Mouse (Mus musculus) c-Kit-negative CD71-positive TER-119-positive erythroid progenitor cells, embryonic 14.5 days (primary cell): ENCODE results near the gene Gm19668.
A peak's percentile ranks its signal among the peaks of the same experiment; 100 is the strongest.
"Not testable (repeated sequence)": the region's sequence is repeated elsewhere in the genome, so short reads cannot be mapped to it uniquely, and the experiment has no call there.

ENCODE experiments used
- DNase-seq: peaks from one replicate; pipeline ENCODE4 v3.0.0-alpha.2; 2013; ENCODE audit warnings: low read depth, low spot score

Gene Gm19668

DNA sequence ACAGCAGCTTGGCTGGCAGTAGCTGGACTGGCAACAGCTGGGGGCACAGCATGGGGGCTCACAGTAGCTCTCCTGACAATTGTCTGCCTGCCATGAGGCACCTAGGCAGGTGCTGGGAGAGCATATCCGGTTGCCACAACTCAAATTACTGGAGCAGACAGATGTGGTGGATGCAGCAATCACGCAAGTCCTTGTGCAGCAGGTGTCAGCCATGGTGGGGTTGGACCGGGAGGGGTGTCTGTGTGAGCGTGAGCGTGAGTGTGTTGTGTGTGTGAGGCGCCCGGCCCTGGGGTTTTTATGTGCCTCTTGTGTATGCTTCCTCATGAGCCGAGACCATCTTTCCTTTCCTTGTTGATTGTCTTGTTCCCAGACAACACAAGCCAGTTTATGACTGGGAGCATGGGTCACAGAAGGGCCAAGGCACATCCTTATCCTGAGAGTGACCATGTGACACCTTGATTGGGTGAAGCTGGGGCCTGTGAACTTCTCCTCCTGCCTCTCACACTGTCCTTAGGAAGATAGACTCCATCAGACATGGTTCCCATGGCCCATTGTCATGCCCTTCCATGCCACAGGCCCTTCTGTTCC, at the start of gene Gm19668:
Gene Gm19668 (minus strand): TSS at position 213 of the 588 bp plus-strand sequence.
- no peak for DNase-seq

- no peak for DNase-seq
Measured at GRCm38 (mm10) chr10:77847538-77847937, 48.6 kb upstream of the Gm19668 start.

- no peak for DNase-seq
Measured at GRCm38 (mm10) chr10:77846961-77847360, 48.0 kb upstream of the Gm19668 start.

DNA sequence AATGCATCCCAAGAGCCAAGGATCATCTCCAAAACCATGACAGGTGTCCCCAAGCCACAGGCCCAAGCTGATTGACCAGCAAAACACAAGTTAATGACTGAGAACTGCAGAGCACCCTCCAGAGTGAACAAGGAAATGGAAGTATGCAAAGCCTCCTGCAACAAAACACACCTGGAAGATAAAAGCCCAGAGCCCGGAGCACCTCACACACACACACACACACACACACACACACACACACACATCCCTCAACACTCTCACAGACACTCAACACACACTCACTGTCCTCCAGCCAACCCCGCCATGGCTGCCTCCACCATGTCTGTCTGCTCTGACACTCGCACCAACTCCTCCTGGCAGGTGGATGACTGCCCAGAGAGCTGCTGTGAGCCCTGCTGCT, 47.6 kb upstream of the Gm19668 start, which contains the start of gene Gm36176:
Gene Gm36176 (plus strand): TSS at position 301 of the 400 bp plus-strand sequence.
- DNase-seq, result no peak

- DNase-seq, result no peak
Measured at GRCm38 (mm10) chr10:77839006-77839405, 40.1 kb upstream of the Gm19668 start.

- no peak for DNase-seq
Measured at GRCm38 (mm10) chr10:77835647-77836046, 36.7 kb upstream of the Gm19668 start, which contains the start of gene Krtap10-10. Gene Krtap10-10 (plus strand): TSS chr10:77835947.

- no peak for DNase-seq
Measured at GRCm38 (mm10) chr10:77826951-77827350, 28.0 kb upstream of the Gm19668 start, which contains the start of gene Krtap10-4. Gene Krtap10-4 (minus strand): TSS chr10:77827095.

DNA sequence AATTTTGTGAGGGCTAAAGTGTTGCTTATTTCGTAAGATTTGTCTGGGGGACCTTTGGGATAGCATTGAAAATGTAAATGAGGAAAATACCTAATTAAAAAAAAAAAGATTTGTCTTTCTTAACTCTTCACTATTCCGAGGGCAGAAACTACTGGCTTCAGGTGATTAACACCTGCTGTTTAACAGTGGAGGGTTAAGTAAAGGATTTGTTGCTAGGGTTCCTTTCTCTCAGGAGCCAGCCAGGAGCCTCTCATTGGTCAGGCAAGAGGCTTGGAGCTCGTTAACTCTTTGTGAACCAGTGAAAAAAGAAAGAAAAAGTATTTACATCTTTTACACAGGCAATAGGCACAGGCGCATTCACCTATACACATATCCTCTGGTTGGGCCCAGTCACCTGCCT, 20.3 kb upstream of the Gm19668 start:
- no peak for DNase-seq

DNA sequence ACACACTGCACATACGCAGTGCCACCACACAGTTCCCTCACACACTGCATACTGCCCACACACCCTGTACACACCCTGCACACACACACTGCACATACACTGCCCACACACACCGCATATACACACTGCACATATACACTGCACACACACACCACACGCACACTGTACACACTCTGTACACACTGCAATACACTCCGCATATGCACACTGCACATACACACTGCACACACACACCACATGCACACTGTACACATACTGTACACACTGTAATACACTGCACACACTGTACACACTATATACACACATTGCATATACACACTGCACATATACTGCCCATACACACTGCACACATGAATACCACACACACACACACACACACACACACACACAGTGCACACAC, 19.6 kb upstream of the Gm19668 start:
- DNase-seq, result no peak

DNA sequence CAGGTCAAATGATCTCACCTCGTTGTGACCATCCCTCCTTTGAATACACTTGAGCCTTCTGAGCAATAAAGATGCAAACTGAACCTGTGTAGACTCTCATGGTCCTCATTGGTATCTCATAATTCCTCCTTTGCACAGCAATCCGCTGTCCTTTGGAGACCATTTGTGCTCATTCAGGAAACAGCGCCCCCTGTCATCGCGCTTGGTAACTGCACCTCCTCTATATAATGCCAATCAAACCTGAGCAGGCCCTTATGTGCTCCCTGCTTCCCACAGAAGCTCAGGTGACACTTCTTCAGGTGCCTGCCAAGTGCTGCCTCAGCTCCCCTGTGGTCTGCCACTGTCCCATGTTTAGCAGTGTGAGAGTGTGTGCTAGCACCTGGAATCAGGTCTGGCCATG, 16.6 kb upstream of the Gm19668 start:
- peak; percentile 2 for DNase-seq

DNA sequence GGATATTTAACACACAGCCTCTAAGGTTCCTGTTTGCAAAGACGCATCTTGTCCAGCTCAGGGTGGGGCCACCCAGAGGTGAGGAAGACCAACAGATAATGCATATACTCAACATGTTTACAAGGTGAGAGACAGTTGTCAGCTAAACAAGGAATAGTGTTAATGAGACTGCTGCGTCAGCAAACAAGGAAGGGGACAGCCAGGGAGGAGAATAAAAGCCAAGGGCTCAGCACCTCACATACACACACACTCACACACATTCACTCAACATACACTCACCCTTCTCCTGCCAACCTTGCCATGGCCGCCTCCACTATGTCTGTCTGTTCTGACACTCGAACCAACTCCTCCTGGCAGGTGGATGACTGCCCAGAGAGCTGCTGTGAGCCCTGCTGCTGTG, 15.4 kb upstream of the Gm19668 start, which contains the start of gene Gm2696:
Gene Gm2696 (plus strand): TSS at position 301 of the 400 bp plus-strand sequence.
- DNase-seq, result no peak

DNA sequence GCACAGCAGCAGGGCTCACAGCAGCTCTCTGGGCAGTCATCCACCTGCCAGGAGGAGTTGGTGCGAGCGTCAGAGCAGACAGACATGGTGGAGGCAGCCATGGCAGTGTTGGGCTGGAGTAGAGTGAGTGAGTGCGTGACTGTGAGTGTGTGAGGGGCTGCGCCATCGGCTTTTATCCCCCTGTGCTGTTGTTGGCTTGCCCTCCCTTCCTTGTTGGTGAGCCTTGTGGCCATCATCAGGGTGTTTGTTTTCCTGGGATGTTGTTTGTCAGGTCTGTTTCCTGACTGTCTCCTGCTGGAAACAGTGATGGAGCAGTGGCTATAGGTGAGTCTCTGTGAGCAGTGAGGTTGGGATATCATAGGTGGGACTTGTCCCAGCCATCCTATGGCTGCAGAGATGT, 12.8 kb upstream of the Gm19668 start, which contains the start of gene Gm9507:
Gene Gm9507 (minus strand): TSS at position 101 of the 400 bp plus-strand sequence.
- no peak for DNase-seq

DNA sequence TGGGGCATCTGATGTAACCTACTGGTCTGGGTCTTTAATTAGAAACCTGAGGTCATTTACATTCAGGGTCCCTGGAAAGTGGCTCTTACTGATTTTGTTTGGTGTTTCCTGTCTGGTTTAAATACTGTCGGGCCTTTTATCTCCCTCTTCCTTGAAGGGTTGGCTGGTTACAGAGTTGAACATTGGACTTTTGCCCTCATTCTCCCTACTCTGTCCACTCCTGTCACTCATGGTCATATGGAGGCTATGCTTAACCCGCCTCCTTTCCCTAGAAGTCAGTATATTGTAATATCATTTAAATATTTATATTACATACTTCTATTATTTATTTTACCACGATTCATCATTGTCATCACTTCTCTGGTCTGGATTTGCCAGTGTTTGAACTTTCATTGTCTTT, 5.2 kb upstream of the Gm19668 start:
- no peak for DNase-seq

DNA sequence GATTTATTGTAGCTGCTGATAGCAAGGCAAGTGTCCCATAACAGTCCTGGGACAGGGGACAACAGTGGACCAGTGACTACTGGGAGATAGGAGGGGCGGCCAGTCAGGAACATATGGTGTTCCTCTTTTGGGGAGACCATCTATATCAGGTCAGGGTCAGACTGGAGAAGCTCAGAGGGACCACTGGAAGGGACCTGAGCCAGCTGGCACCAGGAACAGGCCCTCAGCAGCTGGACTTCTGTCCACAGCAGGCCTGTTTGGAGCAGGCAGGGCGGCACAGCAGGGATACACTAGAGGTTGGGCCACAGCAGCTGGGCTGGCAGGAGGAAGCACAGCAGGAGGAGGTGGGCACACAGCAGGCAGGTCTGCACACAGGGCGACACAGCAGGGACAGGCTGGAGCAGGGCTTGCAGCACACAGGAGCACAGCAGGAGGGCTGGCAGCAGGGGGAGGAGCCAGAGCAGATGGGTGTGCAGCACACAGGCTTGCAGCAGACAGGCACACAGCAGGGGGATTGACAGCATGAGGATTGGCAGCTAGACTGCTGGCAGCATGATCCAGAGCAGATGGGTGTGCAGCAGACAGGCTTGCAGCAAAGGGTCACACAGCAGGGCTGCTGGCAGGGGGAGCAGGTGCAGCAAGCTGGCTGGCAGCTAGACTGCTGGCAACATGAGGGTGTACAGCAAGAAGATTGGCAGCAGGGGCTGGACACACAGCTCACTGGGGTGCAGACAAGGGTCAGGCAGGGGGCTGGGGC, 591 bp downstream of the Gm19668 start:
- DNase-seq, result not testable (repeated sequence)

DNA sequence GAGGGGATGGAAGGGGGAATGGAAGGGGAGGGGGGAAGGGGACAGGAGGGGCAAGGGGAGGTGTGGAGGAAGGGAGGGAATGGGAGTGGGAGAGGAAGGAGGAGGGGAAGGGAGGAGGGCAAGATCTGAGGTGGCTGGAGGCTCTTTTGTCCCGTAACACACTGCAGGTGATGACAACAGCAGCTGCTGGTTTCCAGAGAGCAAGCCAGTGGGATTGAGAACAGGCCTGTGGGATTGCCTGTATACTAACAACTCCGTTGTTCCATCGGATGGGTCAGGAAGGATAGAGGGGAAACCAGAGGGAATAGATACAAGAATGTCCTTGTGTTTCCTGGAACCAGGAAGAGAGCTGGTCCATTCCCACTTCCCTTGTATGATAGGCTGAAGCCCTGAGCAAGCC, 1.3 kb downstream of the Gm19668 start:
- no peak for DNase-seq

DNA sequence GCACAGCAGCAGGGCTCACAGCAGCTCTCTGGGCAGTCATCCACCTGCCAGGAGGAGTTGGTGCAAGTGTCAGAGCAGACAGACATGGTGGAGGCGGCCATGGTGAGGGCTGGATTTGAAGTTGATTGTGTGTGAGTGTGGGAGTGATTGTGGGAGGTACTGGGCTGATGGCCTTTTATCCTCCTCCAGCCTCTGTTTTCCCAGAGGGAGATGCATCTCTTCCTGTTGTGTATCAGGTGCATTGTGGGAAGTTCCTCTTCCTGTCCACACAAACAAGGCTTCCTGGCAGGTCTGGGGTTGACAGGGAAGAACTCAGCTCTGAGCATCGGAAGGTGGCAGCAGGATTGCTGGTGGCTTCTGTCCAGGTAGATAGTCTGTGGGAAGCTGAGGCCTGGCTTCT, 4.0 kb downstream of the Gm19668 start, which contains the start of gene Gm9639:
Gene Gm9639 (minus strand): TSS at position 101 of the 400 bp plus-strand sequence.
- no peak for DNase-seq

DNA sequence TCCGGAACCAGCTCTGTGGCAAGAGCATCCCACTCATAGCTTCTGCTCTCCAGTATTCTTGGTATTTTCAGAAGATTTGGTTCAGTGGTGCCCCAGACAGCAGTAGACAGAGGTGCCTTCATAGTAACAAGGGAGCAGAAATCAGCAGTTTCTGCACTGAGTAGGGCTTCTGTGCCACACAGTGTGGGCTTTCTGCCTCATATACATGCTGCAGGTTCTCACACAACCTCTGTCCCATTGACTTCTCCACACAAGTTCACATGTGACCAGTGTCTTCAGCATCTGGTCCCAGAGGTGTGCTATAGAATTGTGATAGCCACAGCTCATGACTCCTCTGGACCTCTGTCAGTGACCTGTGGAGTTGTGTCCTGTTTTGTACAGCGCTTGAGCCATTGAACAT, 10.3 kb downstream of the Gm19668 start:
- no peak for DNase-seq

- DNase-seq, result not testable (repeated sequence)
Measured at GRCm38 (mm10) chr10:77787876-77788275, 11.1 kb downstream of the Gm19668 start, which contains the start of gene Gm7137. Gene Gm7137 (minus strand): TSS chr10:77788200.

DNA sequence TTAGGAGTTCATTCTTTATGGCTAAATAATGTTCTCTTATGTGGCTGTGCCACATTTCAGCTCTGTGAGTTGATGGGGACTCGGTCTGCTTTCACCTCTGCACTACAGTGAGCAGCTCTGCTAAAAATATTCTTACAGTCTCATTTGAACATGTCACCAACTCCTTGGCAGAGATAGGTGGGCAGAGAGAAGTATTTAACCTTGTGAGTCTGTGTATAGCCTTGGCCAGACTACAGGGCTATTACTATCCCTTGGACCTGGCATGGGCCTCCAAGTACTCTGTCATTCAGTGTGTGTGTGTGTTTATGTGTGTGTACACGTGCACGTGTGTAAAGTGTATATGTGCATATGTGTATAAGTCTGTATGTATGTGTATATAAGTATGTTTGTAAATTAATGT, 15.5 kb downstream of the Gm19668 start:
- not testable (repeated sequence) for DNase-seq

DNA sequence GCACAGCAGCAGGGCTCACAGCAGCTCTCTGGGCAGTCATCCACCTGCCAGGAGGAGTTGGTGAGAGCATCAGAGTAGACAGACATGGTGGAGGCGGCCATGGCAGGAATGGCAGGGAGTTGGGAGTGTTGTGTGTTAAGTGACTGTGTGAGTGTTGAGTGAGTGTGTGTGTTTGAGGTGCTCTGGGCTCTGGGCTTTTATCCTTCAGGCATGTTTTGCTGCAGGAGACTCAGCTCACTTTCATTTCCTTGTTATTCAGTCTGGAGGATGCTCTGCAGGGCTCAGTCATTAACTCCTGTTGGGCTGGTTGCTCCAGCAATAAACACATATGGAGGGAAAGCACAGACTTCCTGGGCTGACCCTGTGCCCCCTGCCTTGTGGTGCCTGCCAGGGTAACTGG, 16.5 kb downstream of the Gm19668 start, which contains the start of gene Gm3250:
Gene Gm3250 (minus strand): TSS at position 101 of the 400 bp plus-strand sequence.
- not testable (repeated sequence) for DNase-seq

GRCm38 (mm10) chr10:77776844-77777243, 22.1 kb downstream of the Gm19668 start, which contains the start of gene Gm7138:
Gene Gm7138 (minus strand): TSS chr10:77776944.
- not testable (repeated sequence) for DNase-seq

- not testable (repeated sequence) for DNase-seq
Measured at GRCm38 (mm10) chr10:77772142-77772541, 26.8 kb downstream of the Gm19668 start.
